Mouse (Mus musculus) brain, embryonic 14.5 days (tissue): ENCODE results near the gene C2cd2.

Source experiments
- CTCF ChIP-seq: fragments of 200-500 bp; IDR thresholded peaks from 2 replicates; pipeline ENCODE4 v1.5.1; 2012; ENCODE audit warnings: inconsistent platforms, mild to moderate bottlenecking, moderate library complexity, borderline replicate concordance; ENCODE audit not compliant: insufficient read depth, insufficient read length; ENCODE audit errors: extremely low read depth
- POLR2A ChIP-seq: fragments of 200-500 bp; IDR thresholded peaks from 2 replicates; pipeline ENCODE4 v1.6.1; 2012; ENCODE audit warnings: mild to moderate bottlenecking, inconsistent platforms, borderline replicate concordance; ENCODE audit not compliant: poor library complexity, insufficient read depth, insufficient read length, severe bottlenecking; ENCODE audit errors: extremely low read depth

DNA sequence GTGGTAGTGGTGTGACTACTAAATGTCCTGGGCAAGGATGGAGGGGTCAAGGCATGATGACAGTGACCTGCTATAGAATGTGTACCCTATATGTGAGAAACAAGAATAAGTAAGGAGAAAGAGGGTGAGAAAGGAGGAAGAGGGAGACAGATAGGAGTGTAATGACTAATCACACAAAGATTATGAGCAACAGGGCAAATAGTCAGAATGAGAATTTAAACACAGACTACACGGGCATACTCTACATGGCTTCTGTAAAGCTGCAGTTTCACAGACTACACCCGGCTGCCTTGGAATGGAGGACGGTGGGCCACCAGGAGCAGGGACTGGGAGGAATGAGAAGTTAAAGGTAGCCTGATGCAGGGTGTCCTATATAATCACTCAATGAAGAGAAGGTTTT is 84.9 kb downstream of the C2cd2 start:
- TF ChIP-seq CTCF = no peak
- no peak for TF ChIP-seq POLR2A
